Mouse (Mus musculus) heart, adult 2 months (tissue): ENCODE data around the gene Top2b.

Experiments used
- EP300 ChIP-seq: fragments of 200-500 bp; IDR thresholded peaks from 2 replicates; pipeline ENCODE4 v1.6.1; 2011; ENCODE audit warnings: low read depth, low read length, control low read depth; ENCODE audit not compliant: insufficient read depth
- POLR2A ChIP-seq: fragments of 200-500 bp; IDR thresholded peaks from 2 replicates; pipeline ENCODE4 v1.6.1; 2011; ENCODE audit warnings: mild to moderate bottlenecking, low read depth, low read length, control low read depth; ENCODE audit not compliant: insufficient read depth

DNA sequence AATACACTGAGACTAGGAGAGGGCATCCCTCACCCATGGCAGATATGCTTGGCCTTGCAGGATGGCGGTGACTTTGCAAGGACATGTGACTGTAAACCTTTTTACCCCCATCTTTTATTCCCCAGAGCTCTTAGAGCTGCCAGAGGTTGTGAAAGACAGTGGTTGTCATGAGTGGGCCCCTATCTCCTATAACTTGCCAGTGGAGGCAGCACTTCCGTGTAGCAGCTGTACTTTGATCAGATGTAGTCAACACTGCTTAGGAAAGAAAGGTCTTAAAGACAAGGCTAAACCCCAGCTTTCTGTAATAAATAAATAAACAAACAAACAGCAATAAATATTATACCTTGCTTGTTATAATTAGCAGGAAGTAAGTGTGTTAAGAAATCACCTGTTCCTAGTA is 45.2 kb upstream of the Top2b start:
- TF ChIP-seq EP300 (no peak), POLR2A (no peak)
